Mouse (Mus musculus): ENCODE data around the gene Spata1.

GRCm38 (mm10) chr3:146498989-146499388, 564 bp downstream of the Spata1 start:
- no peak for TF ChIP-seq CTCF (IDR thresholded peaks at IDR 0.05; ENCODE audit: borderline replicate concordance, extremely low read depth, insufficient read depth, insufficient read length)
- TF ChIP-seq POLR2A (IDR thresholded peaks at IDR 0.05; ENCODE audit: borderline replicate concordance, extremely low read depth, insufficient read depth, insufficient read length, poor library complexity, severe bottlenecking), result no peak

Measured in brain, embryonic 14.5 days (tissue).